Mouse (Mus musculus): ENCODE results near the gene Arl6. TPM values are rescaled to one million over a fixed set of nuclear protein-coding genes. Genes with fewer than 3 reads are reported as not detected.

The Arl6 gene
- polyA plus RNA-seq, 1 experiment from 2014 or later: 5.1 TPM

- no peak overlapping the region for H3K9ac ChIP-seq
- 53% methylated on average over 15 of the region's 15 CpGs for WGBS (ENCODE audit: insufficient replicate concordance)
- no peak overlapping the region for H3K4me2 ChIP-seq
- H3K27ac ChIP-seq: no peak overlapping the region
- peaks cover 27% of the 10 kb centered on the region for H3K27me3 ChIP-seq
- no peak overlapping the region for H3K4me3 ChIP-seq (replicated peaks)
- ATAC-seq (ENCODE audit: low read depth) (no peak), DNase-seq (no peak)
- no peaks in the 10 kb centered on the region for H3K36me3 ChIP-seq
- peaks cover 7% of the 10 kb centered on the region; the same call in 1 of the 2 replicates for H3K4me1 ChIP-seq (replicated peaks)
- no peaks in the 10 kb centered on the region for H3K9me3 ChIP-seq (replicated peaks)
Measured at GRCm38 (mm10) chr16:59604078-59604781, 35.0 kb downstream of the Arl6 start.

GRCm38 (mm10) chr16:59600311-59601251, 38.6 kb downstream of the Arl6 start, which contains the start of gene Crybg3:
Gene Crybg3, minus strand, starts transcription at chr16:59600979.
- peaks cover 7% of the 10 kb centered on the region; the same call in 1 of the 2 replicates for H3K4me1 ChIP-seq (replicated peaks)
- peak within 1 kb of the TSS; percentile 18; the same call in 1 of the 2 replicates for H3K27ac ChIP-seq
- H3K27me3 ChIP-seq: peaks cover 28% of the 10 kb centered on the region
- no peaks in the 10 kb centered on the region for H3K9me3 ChIP-seq (replicated peaks)
- WGBS (ENCODE audit: insufficient replicate concordance): under 1% methylated on average over 72 of the region's 90 CpGs
- DNase-seq: peak; percentile 19
- H3K9ac ChIP-seq: peak within 1 kb of the TSS; percentile 61; the same call in 1 of the 2 replicates
- H3K4me2 ChIP-seq: peak within 1 kb of the TSS; percentile 74
- peak; percentile 89 for ATAC-seq (ENCODE audit: low read depth)
- peak within 1 kb of the TSS; percentile 63 for H3K4me3 ChIP-seq (replicated peaks)
- H3K36me3 ChIP-seq: no peaks in the 10 kb centered on the region

GRCm38 (mm10) chr16:59599411-59600265, 39.6 kb downstream of the Arl6 start:
- Histone ChIP-seq H3K4me1 (replicated peaks) (peaks cover 7% of the 10 kb centered on the region; the same call in 1 of the 2 replicates), H3K9ac (no peak overlapping the region), H3K27me3 (peaks cover 28% of the 10 kb centered on the region), H3K27ac (no peak overlapping the region), H3K4me3 (replicated peaks) (peak overlapping the region; percentile 63), H3K4me2 (peak overlapping the region; percentile 74), H3K36me3 (no peaks in the 10 kb centered on the region), H3K9me3 (replicated peaks) (no peaks in the 10 kb centered on the region)
- DNase-seq (no peak), ATAC-seq (ENCODE audit: low read depth) (no peak)
- WGBS (ENCODE audit: insufficient replicate concordance): 36% methylated on average over 17 of the region's 17 CpGs

- ATAC-seq (ENCODE audit: low read depth) (no peak), DNase-seq (no peak)
- Histone ChIP-seq H3K27me3 (peaks cover 28% of the 10 kb centered on the region), H3K27ac (no peak overlapping the region), H3K4me2 (no peak overlapping the region; the same call in 1 of the 2 replicates), H3K36me3 (no peaks in the 10 kb centered on the region), H3K9me3 (replicated peaks) (no peaks in the 10 kb centered on the region), H3K4me3 (replicated peaks) (no peak overlapping the region), H3K9ac (no peak overlapping the region), H3K4me1 (replicated peaks) (peaks cover 7% of the 10 kb centered on the region; the same call in 1 of the 2 replicates)
- WGBS (ENCODE audit: insufficient replicate concordance): 57% methylated on average over 4 of the region's 4 CpGs
Measured at GRCm38 (mm10) chr16:59598997-59599396, 40.2 kb downstream of the Arl6 start.

GRCm38 (mm10) chr16:59597256-59597655, 41.9 kb downstream of the Arl6 start:
- ATAC-seq (ENCODE audit: low read depth) (no peak), DNase-seq (no peak)
- WGBS (ENCODE audit: insufficient replicate concordance): 68% methylated on average over 6 of the region's 6 CpGs
- H3K4me1 ChIP-seq (replicated peaks): peaks cover 7% of the 10 kb centered on the region; the same call in 1 of the 2 replicates
- H3K4me2 ChIP-seq: no peak overlapping the region
- no peaks in the 10 kb centered on the region for H3K9me3 ChIP-seq (replicated peaks)
- H3K27me3 ChIP-seq: peaks cover 28% of the 10 kb centered on the region
- H3K36me3 ChIP-seq: no peaks in the 10 kb centered on the region
- H3K27ac ChIP-seq: no peak overlapping the region
- no peak overlapping the region for H3K4me3 ChIP-seq (replicated peaks)
- no peak overlapping the region for H3K9ac ChIP-seq

- Histone ChIP-seq H3K9me3 (replicated peaks) (no peaks in the 10 kb centered on the region), H3K27ac (no peak overlapping the region), H3K4me1 (replicated peaks) (peaks cover 4% of the 10 kb centered on the region; the same call in 1 of the 2 replicates), H3K36me3 (no peaks in the 10 kb centered on the region), H3K27me3 (peaks cover 6% of the 10 kb centered on the region), H3K4me2 (no peak overlapping the region), H3K4me3 (replicated peaks) (no peak overlapping the region), H3K9ac (no peak overlapping the region)
- 69% methylated on average over 3 of the region's 3 CpGs for WGBS (ENCODE audit: insufficient replicate concordance)
- DNase-seq (no peak), ATAC-seq (ENCODE audit: low read depth) (no peak)
Measured at GRCm38 (mm10) chr16:59594714-59595113, 44.5 kb downstream of the Arl6 start.

GRCm38 (mm10) chr16:59590790-59591189, 48.4 kb downstream of the Arl6 start:
- Histone ChIP-seq H3K27me3 (no peaks in the 10 kb centered on the region), H3K27ac (no peak overlapping the region), H3K4me3 (replicated peaks) (no peak overlapping the region), H3K9ac (no peak overlapping the region), H3K4me2 (no peak overlapping the region), H3K4me1 (replicated peaks) (no peaks in the 10 kb centered on the region), H3K36me3 (no peaks in the 10 kb centered on the region), H3K9me3 (replicated peaks) (no peaks in the 10 kb centered on the region)
- 55% methylated on average over 6 of the region's 6 CpGs for WGBS (ENCODE audit: insufficient replicate concordance)
- DNase-seq (no peak), ATAC-seq (ENCODE audit: low read depth) (no peak)

- H3K9ac ChIP-seq: no peak overlapping the region
- H3K4me1 ChIP-seq (replicated peaks): no peaks in the 10 kb centered on the region
- no peak for ATAC-seq (ENCODE audit: low read depth)
- no peak for DNase-seq
- H3K4me2 ChIP-seq: no peak overlapping the region
- WGBS (ENCODE audit: insufficient replicate concordance): 83% methylated on average over 13 of the region's 13 CpGs
- H3K27me3 ChIP-seq: no peaks in the 10 kb centered on the region
- H3K9me3 ChIP-seq (replicated peaks): 0 out of 2 replicates have a peak, but pooled peaks cover 3% of the 10 kb centered on the region
- no peaks in the 10 kb centered on the region for H3K36me3 ChIP-seq
- no peak overlapping the region for H3K27ac ChIP-seq
- no peak overlapping the region for H3K4me3 ChIP-seq (replicated peaks)
Measured at GRCm38 (mm10) chr16:59588351-59589025, 50.7 kb downstream of the Arl6 start.

- no peak for ATAC-seq (ENCODE audit: low read depth)
- Histone ChIP-seq H3K9me3 (replicated peaks) (0 out of 2 replicates have a peak, but pooled peaks cover 3% of the 10 kb centered on the region), H3K4me1 (replicated peaks) (no peaks in the 10 kb centered on the region), H3K27me3 (no peaks in the 10 kb centered on the region), H3K27ac (no peak overlapping the region), H3K4me2 (no peak overlapping the region), H3K4me3 (replicated peaks) (no peak overlapping the region), H3K36me3 (no peaks in the 10 kb centered on the region), H3K9ac (no peak overlapping the region)
- DNase-seq: no peak
- 46% methylated on average over 10 of the region's 10 CpGs for WGBS (ENCODE audit: insufficient replicate concordance)
Measured at GRCm38 (mm10) chr16:59587816-59588215, 51.4 kb downstream of the Arl6 start.

GRCm38 (mm10) chr16:59586911-59587310, 52.3 kb downstream of the Arl6 start:
- Histone ChIP-seq H3K27me3 (no peaks in the 10 kb centered on the region), H3K4me2 (no peak overlapping the region), H3K4me1 (replicated peaks) (no peaks in the 10 kb centered on the region), H3K9ac (no peak overlapping the region), H3K36me3 (no peaks in the 10 kb centered on the region), H3K9me3 (replicated peaks) (0 out of 2 replicates have a peak, but pooled peaks cover 3% of the 10 kb centered on the region), H3K4me3 (replicated peaks) (no peak overlapping the region), H3K27ac (no peak overlapping the region)
- ATAC-seq (ENCODE audit: low read depth) (no peak), DNase-seq (no peak)
- 62% methylated on average over 8 of the region's 8 CpGs for WGBS (ENCODE audit: insufficient replicate concordance)
